Mouse (Mus musculus): Measurements from ENCODE around the gene Dnaja3. TPM values are rescaled to one million over a fixed set of nuclear protein-coding genes. Genes with fewer than 3 reads are reported as not detected.
A peak's percentile ranks its signal among the peaks of the same experiment; 100 is the strongest.

The Dnaja3 gene
- total RNA-seq, 2 experiments from 2014 or later: 61.2 to 65.4 TPM

GRCm38 (mm10) chr16:4650161-4650560, 10.4 kb downstream of the Dnaja3 start:
- H3K27ac ChIP-seq: no peak overlapping the region
- TF ChIP-seq CTCF (conservative IDR thresholded peaks at IDR 0.05): no peak

DNA sequence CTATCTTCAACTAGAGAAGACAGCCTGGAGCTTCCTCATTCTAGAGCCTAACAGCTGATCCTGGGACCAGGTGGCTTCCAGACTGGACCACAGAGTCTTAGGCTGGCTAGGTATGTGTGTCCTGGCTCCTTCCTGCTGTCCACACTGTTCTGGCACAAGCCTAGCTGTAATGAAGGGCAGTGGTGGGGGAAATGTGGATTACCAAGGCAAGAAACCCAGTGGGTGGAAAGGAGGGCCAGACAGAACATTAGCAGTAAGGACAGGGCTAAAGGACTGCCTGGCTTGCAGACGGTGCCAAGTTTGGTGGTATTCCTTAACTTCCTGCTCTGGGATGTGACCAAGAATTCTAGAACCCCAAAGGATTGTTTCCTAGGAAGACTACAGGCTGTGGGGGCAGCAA, 11.3 kb downstream of the Dnaja3 start:
- no peak for TF ChIP-seq CTCF (conservative IDR thresholded peaks at IDR 0.05)
- DNase-seq (ENCODE audit: low spot score in 2 of 2): no peak
- H3K4me3 ChIP-seq: no peak overlapping the region
- no peak overlapping the region for H3K27ac ChIP-seq

More at GRCm38 (mm10) chr16:4650161-4650560, 10.4 kb downstream of the Dnaja3 start:
- no peak overlapping the region for H3K4me3 ChIP-seq
- no peak for DNase-seq (ENCODE audit: low spot score in 2 of 2)

DNA sequence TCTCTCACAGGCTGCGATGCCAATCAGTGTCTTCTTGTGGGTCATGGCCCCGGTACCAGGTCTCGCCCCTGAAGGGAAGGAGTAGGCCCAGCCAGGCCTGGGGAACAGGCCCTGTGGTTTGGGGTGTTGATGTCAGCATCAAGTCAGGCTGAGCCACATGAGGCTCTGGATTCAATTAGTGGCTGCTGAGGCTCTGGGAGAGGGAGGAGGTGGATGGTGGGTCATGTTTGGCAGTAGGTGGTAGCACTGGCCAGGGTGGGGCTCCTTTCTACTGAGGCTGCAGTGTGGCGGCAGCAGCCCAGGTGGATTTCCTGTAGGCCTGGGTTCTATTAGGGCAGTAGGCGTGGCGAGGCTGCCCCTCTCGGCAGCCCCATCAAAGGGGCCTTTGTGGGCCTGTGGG, 11.8 kb downstream of the Dnaja3 start:
- TF ChIP-seq CTCF (conservative IDR thresholded peaks at IDR 0.05): no peak
- H3K4me3 ChIP-seq: no peak overlapping the region
- no peak overlapping the region for H3K27ac ChIP-seq
- no peak for DNase-seq (ENCODE audit: low spot score in 2 of 2)

DNA sequence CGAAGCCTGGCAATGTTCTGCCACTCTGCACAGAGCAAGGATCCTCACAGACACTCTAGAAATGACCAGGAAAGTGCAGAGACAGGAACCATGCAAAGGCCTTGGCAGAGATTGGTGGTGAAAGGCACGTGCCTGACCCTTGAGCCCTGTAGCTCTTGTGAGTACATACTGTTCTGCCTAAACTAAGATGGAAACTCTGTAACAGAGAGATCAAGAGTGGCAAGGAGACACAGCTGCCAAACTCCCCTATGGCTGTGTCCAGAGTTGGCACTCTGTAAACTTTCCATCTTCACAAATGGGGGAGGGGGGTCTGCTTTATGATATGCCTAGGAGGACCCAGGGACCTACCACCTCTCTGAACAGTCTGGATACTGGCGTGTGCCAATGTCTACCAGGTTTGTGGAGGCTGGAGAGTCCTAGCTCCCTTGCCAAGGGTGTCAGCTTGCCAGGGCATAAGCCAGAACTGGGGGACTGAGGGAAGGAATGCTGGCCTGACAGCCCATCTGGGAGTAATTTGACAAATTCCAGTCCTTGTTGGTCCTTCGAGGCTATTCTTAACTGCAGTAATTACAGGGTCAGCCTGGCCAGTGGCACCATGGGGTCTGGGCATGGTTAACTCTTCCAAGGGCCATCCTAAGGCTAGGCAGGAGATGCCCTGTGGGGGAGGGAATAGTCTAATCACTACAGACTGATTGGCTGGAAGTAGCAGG, 13.1 kb downstream of the Dnaja3 start:
- DNase-seq (ENCODE audit: low spot score in 2 of 2): no peak
- H3K27ac ChIP-seq: 0 out of 2 replicates have a peak overlapping the region, but pooled peaks have one; percentile 11
- H3K4me3 ChIP-seq: no peak overlapping the region
- TF ChIP-seq CTCF (conservative IDR thresholded peaks at IDR 0.05): no peak

- DNase-seq (ENCODE audit: low spot score in 2 of 2): no peak
- TF ChIP-seq CTCF (conservative IDR thresholded peaks at IDR 0.05): peak; percentile 59
- no peak overlapping the region for H3K4me3 ChIP-seq
- H3K27ac ChIP-seq: peak overlapping the region; percentile 61; the same call in 1 of the 2 replicates
Observed at GRCm38 (mm10) chr16:4654706-4655105, 14.9 kb downstream of the Dnaja3 start.

GRCm38 (mm10) chr16:4655251-4655734, 15.5 kb downstream of the Dnaja3 start:
- peak; percentile 64 for TF ChIP-seq CTCF (conservative IDR thresholded peaks at IDR 0.05)
- no peak for DNase-seq (ENCODE audit: low spot score in 2 of 2)

DNA sequence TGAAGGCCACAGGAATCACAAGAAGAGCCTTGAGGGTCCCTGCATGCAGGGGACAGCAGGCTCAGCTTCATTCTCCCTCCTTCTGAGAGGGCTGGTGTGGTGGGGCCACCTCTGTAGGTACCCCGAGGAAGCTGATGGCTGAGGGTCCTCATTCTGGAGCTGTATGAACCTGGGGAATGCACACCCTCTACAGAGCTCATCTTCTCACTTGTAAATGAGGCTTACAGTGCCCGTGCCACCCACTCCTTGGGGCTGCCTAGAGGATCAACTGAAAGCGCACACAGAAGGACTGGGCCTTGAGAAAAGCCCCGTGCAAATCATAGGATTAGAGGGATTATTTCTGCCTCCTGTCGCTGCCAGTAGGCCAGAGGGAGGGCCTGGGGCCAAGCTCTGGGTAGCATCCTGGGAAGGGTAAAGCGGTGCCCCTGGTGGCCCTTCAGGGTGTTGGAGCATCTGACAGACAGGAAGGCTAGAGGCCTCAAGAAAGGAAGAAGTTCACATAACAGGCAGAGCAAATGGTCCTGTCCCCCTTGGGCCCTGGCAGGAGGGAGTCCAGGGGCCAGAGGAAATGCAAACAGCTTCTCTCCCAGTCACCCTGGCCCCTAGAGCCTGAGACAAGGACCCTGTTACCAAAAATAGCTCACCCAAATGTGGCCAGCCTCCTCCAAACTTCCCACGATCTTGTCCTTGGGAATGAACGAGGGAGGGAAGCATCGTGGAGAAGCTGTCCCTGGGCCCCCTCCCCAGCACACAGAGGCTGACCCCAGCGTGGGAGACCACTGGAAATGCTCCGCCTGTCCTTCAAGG, 16.2 kb downstream of the Dnaja3 start:
- Histone ChIP-seq H3K4me3 (no peak overlapping the region), H3K27ac (peak overlapping the region; percentile 61; the same call in 1 of the 2 replicates)
- no peak for TF ChIP-seq CTCF (conservative IDR thresholded peaks at IDR 0.05)
- DNase-seq (ENCODE audit: low spot score in 2 of 2): no peak

More at GRCm38 (mm10) chr16:4655251-4655734, 15.5 kb downstream of the Dnaja3 start:
- peak overlapping the region; percentile 61; the same call in 1 of the 2 replicates for H3K27ac ChIP-seq
- no peak overlapping the region for H3K4me3 ChIP-seq

GRCm38 (mm10) chr16:4656571-4657081, 16.8 kb downstream of the Dnaja3 start:
- no peak for TF ChIP-seq CTCF (conservative IDR thresholded peaks at IDR 0.05)
- Histone ChIP-seq H3K27ac (peak overlapping the region; percentile 36; the same call in 1 of the 2 replicates), H3K4me3 (no peak overlapping the region)
- DNase-seq (ENCODE audit: low spot score in 2 of 2): no peak

- Histone ChIP-seq H3K4me3 (no peak overlapping the region), H3K27ac (peak overlapping the region; percentile 65)
- no peak for DNase-seq (ENCODE audit: low spot score in 2 of 2)
- no peak for TF ChIP-seq CTCF (conservative IDR thresholded peaks at IDR 0.05)
Observed at GRCm38 (mm10) chr16:4658781-4659245, 19.0 kb downstream of the Dnaja3 start.

DNA sequence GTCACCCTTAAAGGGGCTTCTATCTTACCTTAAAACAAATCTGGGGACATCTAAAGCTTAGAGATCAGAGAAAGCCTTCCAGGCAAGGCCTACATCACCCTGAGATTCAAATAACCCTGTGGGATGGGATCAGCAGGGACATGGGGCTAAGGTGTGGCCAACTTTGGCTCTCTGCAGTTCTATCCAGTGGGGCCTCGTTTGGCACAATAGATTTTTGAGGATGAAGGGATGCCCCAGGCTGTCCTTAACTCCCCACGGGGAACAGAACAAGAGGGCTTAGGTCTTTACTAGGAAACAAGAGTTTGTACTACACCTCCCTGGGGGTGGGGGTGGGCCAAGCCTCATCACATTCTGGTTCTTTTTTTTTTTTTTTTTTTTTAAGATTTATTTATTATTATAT, 19.5 kb downstream of the Dnaja3 start:
- no peak overlapping the region for H3K4me3 ChIP-seq
- no peak for DNase-seq (ENCODE audit: low spot score in 2 of 2)
- peak overlapping the region; percentile 65 for H3K27ac ChIP-seq
- no peak for TF ChIP-seq CTCF (conservative IDR thresholded peaks at IDR 0.05)

DNA sequence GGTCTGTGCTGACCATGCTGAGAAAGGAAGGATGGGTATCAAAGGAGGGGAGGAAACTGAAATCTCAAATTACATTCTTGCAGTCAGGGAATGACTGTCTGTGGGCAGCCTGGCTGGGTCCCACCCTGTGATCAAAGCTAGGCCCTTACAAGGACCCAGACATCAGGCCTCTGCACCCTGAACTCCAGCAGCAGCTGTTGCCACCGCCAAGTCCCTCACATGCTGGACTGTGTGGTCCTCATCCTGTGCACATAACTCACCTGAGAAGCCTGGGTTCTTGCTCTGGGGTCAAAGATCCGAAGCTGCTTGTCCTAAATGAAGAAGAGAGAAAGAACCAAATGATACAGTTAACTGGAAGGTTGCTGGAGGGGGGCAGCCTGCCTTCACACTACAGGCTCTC, 21.8 kb downstream of the Dnaja3 start:
- TF ChIP-seq CTCF (conservative IDR thresholded peaks at IDR 0.05): no peak
- H3K4me3 ChIP-seq: no peak overlapping the region
- H3K27ac ChIP-seq: no peak overlapping the region
- no peak for DNase-seq (ENCODE audit: low spot score in 2 of 2)

DNA sequence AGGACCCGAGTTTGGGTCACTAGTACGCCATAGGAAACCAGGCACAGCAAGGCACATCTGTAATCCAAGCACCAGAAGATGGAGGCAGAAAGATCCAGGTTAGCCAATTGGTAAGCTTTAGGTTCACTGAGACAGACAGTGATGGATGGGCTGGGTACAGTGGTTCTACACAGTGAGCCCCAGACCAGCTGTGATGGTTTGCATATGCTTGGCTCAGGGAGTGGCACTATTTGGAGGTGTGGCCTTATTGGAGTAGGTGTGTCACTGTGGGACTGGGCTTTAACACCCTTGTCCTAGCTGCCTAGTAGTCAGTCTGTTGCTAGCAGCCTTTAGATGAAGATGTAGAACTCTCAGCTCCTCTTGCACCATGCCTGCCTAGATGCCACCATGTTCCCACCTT, 24.0 kb downstream of the Dnaja3 start:
- no peak overlapping the region for H3K4me3 ChIP-seq
- no peak for TF ChIP-seq CTCF (conservative IDR thresholded peaks at IDR 0.05)
- DNase-seq (ENCODE audit: low spot score in 2 of 2): no peak
- no peak overlapping the region for H3K27ac ChIP-seq

- TF ChIP-seq CTCF (conservative IDR thresholded peaks at IDR 0.05): no peak
- Histone ChIP-seq H3K27ac (no peak overlapping the region), H3K4me3 (no peak overlapping the region)
- no peak for DNase-seq (ENCODE audit: low spot score in 2 of 2)
Observed at GRCm38 (mm10) chr16:4665726-4666125, 25.9 kb downstream of the Dnaja3 start.

Data from layer of hippocampus, adult 2 months (tissue).